Mouse (Mus musculus) leukemia stem cell, adult 10-12 weeks (primary cell): ENCODE data around the gene Blnk. TPM values are rescaled to one million over a fixed set of nuclear protein-coding genes. Genes with fewer than 3 reads are reported as not detected.

Source experiments
- polyA plus RNA-seq: library from polyadenylated mRNA; stranded (reverse); fragments of >175 nt; gene quantifications from 2 replicates; pipeline ENCODE4 v1.2.3, GENCODE M21; 2012; ENCODE audit warnings: low replicate concordance

Gene Blnk
- 5.7 and 24.2 TPM in 2 replicates for polyA plus RNA-seq

GRCm38 (mm10) chr19:40994057-40994585 is at the start of gene Blnk:
Gene Blnk, minus strand, starts transcription at chr19:40994535.

GRCm38 (mm10) chr19:41029219-41029618 is 34.9 kb upstream of the Blnk start, which contains the start of gene Dntt:
Gene Dntt, plus strand, starts transcription at chr19:41029275.

GRCm38 (mm10) chr19:40894519-40895392 is 99.6 kb downstream of the Blnk start, which contains the start of gene Zfp518a:
Gene Zfp518a, plus strand, starts transcription at chr19:40894705.

Other genes starting within 250 kb of the Blnk start
- not detected in 2 replicates for gene Cc2d2b, start 245.8 kb downstream of the Blnk start, polyA plus RNA-seq
- gene Ccnj, start 163.3 kb downstream of the Blnk start, polyA plus RNA-seq: 1.1 and 1.3 TPM in 2 replicates
- gene Zfp518a, start 99.8 kb downstream of the Blnk start, polyA plus RNA-seq: 0.55 TPM in 1 of 2 replicates, not detected in the other
- gene Dntt, start 34.7 kb upstream of the Blnk start, polyA plus RNA-seq: 0.11 TPM in 1 of 2 replicates, not detected in the other
- gene Opalin, start 82.6 kb upstream of the Blnk start, polyA plus RNA-seq: 0.06 TPM in 1 of 2 replicates, not detected in the other
- gene Tll2, start 212.3 kb upstream of the Blnk start, polyA plus RNA-seq: 0.13 TPM in 1 of 2 replicates, not detected in the other